Mouse (Mus musculus): ENCODE data around the gene Timm13.
A peak's percentile ranks its signal among the peaks of the same experiment; 100 is the strongest.

- TF ChIP-seq POLR2A (IDR thresholded peaks at IDR 0.05; ENCODE audit: insufficient read depth, low read depth, low read length) = peak; percentile 50
- TF ChIP-seq CTCF (IDR thresholded peaks at IDR 0.05; ENCODE audit: insufficient read depth, low read depth, low read length) = no peak
Measured at GRCm38 (mm10) chr10:80900318-80901247, at the start of gene Timm13.

All from olfactory bulb, adult 2 months (tissue).